Mouse (Mus musculus) neural tube, embryonic 13.5 days (tissue): ENCODE results near the gene Zswim5. TPM values are rescaled to one million over a fixed set of nuclear protein-coding genes. Genes with fewer than 3 reads are reported as not detected.
A peak's percentile ranks its signal among the peaks of the same experiment; 100 is the strongest.
"Not testable (repeated sequence)": the region's sequence is repeated elsewhere in the genome, so short reads cannot be mapped to it uniquely, and the experiment has no call there.

Experiments used
- ATAC-seq: fragments of 200-750 bp; cut with Nextera tagmentation; 2 replicates; pipeline ENCODE4 v1.8.0; 2017; ENCODE audit warnings: low read depth, mild to moderate bottlenecking, moderate TSS enrichment, moderate library complexity
- H3K27ac ChIP-seq: fragments of 300-500 bp; sonication (generic); replicated peaks from 2 replicates; pipeline ENCODE4 v1.5.1; 2015; ENCODE audit warnings: moderate library complexity, mild to moderate bottlenecking, inconsistent platforms
- H3K27me3 ChIP-seq: fragments of 300-500 bp; sonication (generic); 2 replicates; pipeline ENCODE4 v1.6.1; 2015; ENCODE audit warnings: mild to moderate bottlenecking, inconsistent platforms
- H3K36me3 ChIP-seq: fragments of 300-500 bp; sonication (generic); 2 replicates; pipeline ENCODE4 v1.6.1; 2015; ENCODE audit warnings: mild to moderate bottlenecking, inconsistent platforms
- H3K4me1 ChIP-seq: fragments of 300-500 bp; sonication (generic); replicated peaks from 2 replicates; pipeline ENCODE4 v1.6.1; 2015; ENCODE audit warnings: inconsistent platforms
- H3K4me2 ChIP-seq: fragments of 300-500 bp; sonication (generic); 2 replicates; pipeline ENCODE4 v1.6.1; 2015; ENCODE audit warnings: inconsistent platforms, mild to moderate bottlenecking, moderate library complexity
- H3K4me3 ChIP-seq: fragments of 300-500 bp; sonication (generic); 2 replicates; pipeline ENCODE4 v1.5.1; 2015; ENCODE audit warnings: mild to moderate bottlenecking, inconsistent platforms
- H3K9ac ChIP-seq: fragments of 300-500 bp; sonication (generic); 2 replicates; pipeline ENCODE4 v1.6.1; 2015; ENCODE audit warnings: moderate library complexity, mild to moderate bottlenecking, inconsistent platforms
- H3K9me3 ChIP-seq: fragments of 300-500 bp; sonication (generic); 2 replicates; pipeline ENCODE4 v1.6.1; 2016; ENCODE audit warnings: inconsistent platforms
- WGBS: fragments of 180-500 bp; shearing (Covaris S2); methylation state at CpG from one replicate; pipeline ENCODE4 v1.1.7; 2015; 5-methylcytosine and 5-hydroxymethylcytosine counted together
- polyA plus RNA-seq: library from polyadenylated mRNA; unstranded; fragments of >200 nt; fragmentation: Nextera tagmentation; extraction: Ambion mirVana; gene quantifications from 2 replicates; pipeline ENCODE4 v1.2.1, GENCODE M21; 2015

The Zswim5 gene
- polyA plus RNA-seq, result 7.7 and 8.1 TPM in 2 replicates

- peak; percentile 97 for ATAC-seq
- H3K4me3 ChIP-seq, result peak within 1 kb of the TSS; percentile 91
- H3K36me3 ChIP-seq, result no peaks in the 10 kb centered on the region
- H3K9me3 ChIP-seq, result no peaks in the 10 kb centered on the region
- under 1% methylated on average over 78 of the region's 104 CpGs for WGBS
- H3K27me3 ChIP-seq, result no peaks in the 10 kb centered on the region
- H3K4me2 ChIP-seq, result peak within 1 kb of the TSS; percentile 73
- peaks cover 12% of the 10 kb centered on the region for H3K4me1 ChIP-seq
- H3K27ac ChIP-seq, result peak within 1 kb of the TSS; percentile 99
- peak within 1 kb of the TSS; percentile 97 for H3K9ac ChIP-seq
Observed at GRCm38 (mm10) chr4:116876995-116877728, at the start of gene Zswim5. Gene Zswim5, plus strand, starts transcription at chr4:116877376.

- Histone ChIP-seq H3K4me1 (peaks cover 38% of the 10 kb centered on the region), H3K9ac (0 out of 2 replicates have a peak overlapping the region, but pooled peaks have one; percentile 2), H3K36me3 (no peaks in the 10 kb centered on the region), H3K4me2 (no peak overlapping the region), H3K9me3 (no peaks in the 10 kb centered on the region), H3K27me3 (no peaks in the 10 kb centered on the region), H3K27ac (no peak overlapping the region), H3K4me3 (no peak overlapping the region)
- 2% methylated on average over 4 of the region's 4 CpGs for WGBS
- ATAC-seq, result no peak
Observed at GRCm38 (mm10) chr4:116827819-116828218, 49.4 kb upstream of the Zswim5 start.

- H3K27me3 ChIP-seq, result no peaks in the 10 kb centered on the region
- no peaks in the 10 kb centered on the region for H3K36me3 ChIP-seq
- peaks cover 32% of the 10 kb centered on the region for H3K4me1 ChIP-seq
- H3K4me2 ChIP-seq, result no peak overlapping the region
- no peak overlapping the region for H3K4me3 ChIP-seq
- peak overlapping the region; percentile 23 for H3K9ac ChIP-seq
- no peaks in the 10 kb centered on the region for H3K9me3 ChIP-seq
- H3K27ac ChIP-seq, result peak overlapping the region; percentile 86
- 18% methylated on average over 6 of the region's 6 CpGs for WGBS
- ATAC-seq, result peak; percentile 24; the same call in 1 of the 2 replicates
Observed at GRCm38 (mm10) chr4:116829364-116830069, 47.7 kb upstream of the Zswim5 start.

GRCm38 (mm10) chr4:116830070-116830368 lies 47.2 kb upstream of the Zswim5 start:
- Histone ChIP-seq H3K9ac (peak overlapping the region; percentile 23), H3K36me3 (no peaks in the 10 kb centered on the region), H3K4me1 (peaks cover 30% of the 10 kb centered on the region), H3K4me3 (no peak overlapping the region), H3K4me2 (no peak overlapping the region), H3K9me3 (no peaks in the 10 kb centered on the region), H3K27ac (peak overlapping the region; percentile 86), H3K27me3 (no peaks in the 10 kb centered on the region)
- peak; percentile 71; the same call in 1 of the 2 replicates for ATAC-seq
- 9% methylated on average over 6 of the region's 6 CpGs for WGBS

- H3K9me3 ChIP-seq, result no peaks in the 10 kb centered on the region
- H3K36me3 ChIP-seq, result no peaks in the 10 kb centered on the region
- H3K27me3 ChIP-seq, result no peaks in the 10 kb centered on the region
- H3K4me1 ChIP-seq, result no peaks in the 10 kb centered on the region
- no peak overlapping the region for H3K27ac ChIP-seq
- whole genome bisulfite sequencing, result 21% methylated on average over 2 of the region's 2 CpGs
- H3K4me3 ChIP-seq, result no peak overlapping the region
- no peak overlapping the region for H3K9ac ChIP-seq
- H3K4me2 ChIP-seq, result no peak overlapping the region
- no peak for ATAC-seq
Observed at GRCm38 (mm10) chr4:116838999-116839398, 38.2 kb upstream of the Zswim5 start.

GRCm38 (mm10) chr4:116840096-116840495 lies 37.1 kb upstream of the Zswim5 start:
- not testable (repeated sequence) for H3K36me3 ChIP-seq, H3K9me3 ChIP-seq, H3K27ac ChIP-seq, H3K4me1 ChIP-seq, H3K27me3 ChIP-seq, H3K9ac ChIP-seq, ATAC-seq, H3K4me3 ChIP-seq
- H3K4me2 ChIP-seq, result 0 out of 2 replicates have a peak overlapping the region, but pooled peaks have one; percentile 20
- 39% methylated on average over 22 of the region's 29 CpGs for WGBS

- H3K36me3 ChIP-seq, result no peaks in the 10 kb centered on the region
- 88% methylated on average over 6 of the region's 6 CpGs for WGBS
- no peak overlapping the region for H3K27ac ChIP-seq
- no peak overlapping the region for H3K9ac ChIP-seq
- no peaks in the 10 kb centered on the region for H3K27me3 ChIP-seq
- H3K4me3 ChIP-seq, result no peak overlapping the region
- H3K9me3 ChIP-seq, result no peaks in the 10 kb centered on the region
- no peak for ATAC-seq
- no peaks in the 10 kb centered on the region for H3K4me1 ChIP-seq
- no peak overlapping the region for H3K4me2 ChIP-seq
Observed at GRCm38 (mm10) chr4:116840841-116841240, 36.3 kb upstream of the Zswim5 start.

- WGBS, result 93% methylated on average over 3 of the region's 3 CpGs
- Histone ChIP-seq H3K27ac (no peak overlapping the region), H3K4me1 (no peaks in the 10 kb centered on the region), H3K4me3 (no peak overlapping the region), H3K9me3 (no peaks in the 10 kb centered on the region), H3K4me2 (no peak overlapping the region), H3K9ac (no peak overlapping the region), H3K36me3 (no peaks in the 10 kb centered on the region), H3K27me3 (no peaks in the 10 kb centered on the region)
- ATAC-seq, result no peak
Observed at GRCm38 (mm10) chr4:116844324-116844723, 32.9 kb upstream of the Zswim5 start.

GRCm38 (mm10) chr4:116849901-116850300 lies 27.3 kb upstream of the Zswim5 start:
- no peak overlapping the region for H3K27ac ChIP-seq
- H3K4me2 ChIP-seq, result no peak overlapping the region
- no peaks in the 10 kb centered on the region for H3K9me3 ChIP-seq
- peaks cover 4% of the 10 kb centered on the region; the same call in 1 of the 2 replicates for H3K4me1 ChIP-seq
- no peak overlapping the region for H3K9ac ChIP-seq
- H3K4me3 ChIP-seq, result no peak overlapping the region
- H3K27me3 ChIP-seq, result no peaks in the 10 kb centered on the region
- ATAC-seq, result no peak
- no peaks in the 10 kb centered on the region for H3K36me3 ChIP-seq
- WGBS, result 82% methylated on average over 3 of the region's 3 CpGs

GRCm38 (mm10) chr4:116854286-116854685 lies 22.9 kb upstream of the Zswim5 start:
- WGBS, result 21% methylated on average over 2 of the region's 2 CpGs
- Histone ChIP-seq H3K4me2 (no peak overlapping the region), H3K9ac (no peak overlapping the region), H3K9me3 (no peaks in the 10 kb centered on the region), H3K27me3 (no peaks in the 10 kb centered on the region), H3K36me3 (no peaks in the 10 kb centered on the region), H3K27ac (no peak overlapping the region), H3K4me3 (no peak overlapping the region), H3K4me1 (peaks cover 4% of the 10 kb centered on the region; the same call in 1 of the 2 replicates)
- no peak for ATAC-seq

GRCm38 (mm10) chr4:116857203-116857602 lies 20.0 kb upstream of the Zswim5 start:
- Histone ChIP-seq H3K9me3 (no peaks in the 10 kb centered on the region), H3K36me3 (no peaks in the 10 kb centered on the region), H3K27me3 (no peaks in the 10 kb centered on the region), H3K9ac (no peak overlapping the region), H3K4me1 (peaks cover 4% of the 10 kb centered on the region; the same call in 1 of the 2 replicates), H3K4me3 (no peak overlapping the region), H3K4me2 (no peak overlapping the region), H3K27ac (no peak overlapping the region)
- WGBS, result 60% methylated on average over 10 of the region's 10 CpGs
- ATAC-seq, result no peak

GRCm38 (mm10) chr4:116859711-116860110 lies 17.5 kb upstream of the Zswim5 start:
- Histone ChIP-seq H3K36me3 (no peaks in the 10 kb centered on the region), H3K4me3 (no peak overlapping the region), H3K27ac (no peak overlapping the region), H3K4me2 (no peak overlapping the region), H3K27me3 (no peaks in the 10 kb centered on the region), H3K9ac (no peak overlapping the region), H3K4me1 (no peaks in the 10 kb centered on the region), H3K9me3 (no peaks in the 10 kb centered on the region)
- ATAC-seq, result no peak
- 56% methylated on average over 5 of the region's 5 CpGs for WGBS
